Mouse (Mus musculus) heart, embryonic 12.5 days (tissue): ENCODE data around the gene Chmp5. TPM values are rescaled to one million over a fixed set of nuclear protein-coding genes. Genes with fewer than 3 reads are reported as not detected.

Experiments used
- ATAC-seq: fragments of 200-750 bp; cut with Nextera tagmentation; 2 replicates; pipeline ENCODE4 v1.8.0; 2017; ENCODE audit warnings: moderate TSS enrichment, moderate library complexity; ENCODE audit not compliant: insufficient number of reproducible peaks, low FRiP score
- H3K27ac ChIP-seq: fragments of 300-500 bp; sonication (generic); 2 replicates; pipeline ENCODE4 v1.5.1; 2016; ENCODE audit warnings: mild to moderate bottlenecking, moderate library complexity; ENCODE audit not compliant: poor library complexity, severe bottlenecking
- H3K27me3 ChIP-seq: fragments of 300-500 bp; sonication (generic); replicated peaks from 2 replicates; pipeline ENCODE4 v1.6.1; 2016; ENCODE audit warnings: mild to moderate bottlenecking, moderate library complexity
- H3K36me3 ChIP-seq: fragments of 300-500 bp; sonication (generic); 2 replicates; pipeline ENCODE4 v1.6.1; 2016; ENCODE audit warnings: mild to moderate bottlenecking, moderate library complexity
- H3K4me1 ChIP-seq: fragments of 300-500 bp; sonication (generic); replicated peaks from 2 replicates; pipeline ENCODE4 v1.6.1; 2016; ENCODE audit warnings: mild to moderate bottlenecking
- H3K4me2 ChIP-seq: fragments of 300-500 bp; sonication (generic); 2 replicates; pipeline ENCODE4 v1.6.1; 2016; ENCODE audit warnings: mild to moderate bottlenecking, moderate library complexity
- H3K4me3 ChIP-seq: fragments of 300-500 bp; sonication (generic); 2 replicates; pipeline ENCODE4 v1.5.1; 2016; ENCODE audit warnings: mild to moderate bottlenecking
- H3K9ac ChIP-seq: fragments of 300-500 bp; sonication (generic); 2 replicates; pipeline ENCODE4 v1.6.1; 2016; ENCODE audit warnings: mild to moderate bottlenecking, moderate library complexity
- H3K9me3 ChIP-seq: fragments of 300-500 bp; sonication (generic); replicated peaks from 2 replicates; pipeline ENCODE4 v1.6.1; 2016; ENCODE audit warnings: mild to moderate bottlenecking, moderate library complexity
- WGBS: fragments of 180-500 bp; shearing (Covaris S2); methylation state at CpG from one replicate; pipeline ENCODE4 v1.1.7; 2016; 5-methylcytosine and 5-hydroxymethylcytosine counted together
- polyA plus RNA-seq: library from polyadenylated mRNA; unstranded; fragments of >200 nt; fragmentation: Nextera tagmentation; extraction: Ambion mirVana; gene quantifications from 2 replicates; pipeline ENCODE4 v1.2.1, GENCODE M21; 2016

Gene Chmp5
- polyA plus RNA-seq = 76.2 and 79.4 TPM in 2 replicates

GRCm38 (mm10) chr4:40948160-40948708 is at the start of gene Chmp5, which contains the start of gene Bag1:
TSS of gene Chmp5 (plus strand) at chr4:40948407.
TSS of gene Bag1 (minus strand) at chr4:40948294.
- H3K4me2 ChIP-seq = peak within 1 kb of the TSS; percentile 92
- no peaks in the 10 kb centered on the region for H3K9me3 ChIP-seq
- peaks cover 20% of the 10 kb centered on the region for H3K4me1 ChIP-seq
- H3K27ac ChIP-seq = peak within 1 kb of the TSS; percentile 87
- H3K4me3 ChIP-seq = peak within 1 kb of the TSS; percentile 82
- H3K9ac ChIP-seq = peak within 1 kb of the TSS; percentile 93
- peak; percentile 100 for ATAC-seq
- WGBS = under 1% methylated on average over 50 of the region's 50 CpGs
- peaks cover 49% of the 10 kb centered on the region for H3K36me3 ChIP-seq
- no peaks in the 10 kb centered on the region for H3K27me3 ChIP-seq

- no peak overlapping the region for H3K4me2 ChIP-seq
- H3K9me3 ChIP-seq = 0 out of 2 replicates have a peak, but pooled peaks cover 11% of the 10 kb centered on the region
- H3K4me3 ChIP-seq = no peak overlapping the region
- no peak for ATAC-seq
- H3K27me3 ChIP-seq = no peaks in the 10 kb centered on the region
- 67% methylated on average over 6 of the region's 6 CpGs for WGBS
- H3K9ac ChIP-seq = no peak overlapping the region
- no peak overlapping the region for H3K27ac ChIP-seq
- H3K4me1 ChIP-seq = peaks cover 6% of the 10 kb centered on the region; the same call in 1 of the 2 replicates
- H3K36me3 ChIP-seq = no peaks in the 10 kb centered on the region
Measured at GRCm38 (mm10) chr4:40898476-40899044, 49.6 kb upstream of the Chmp5 start.

- H3K27me3 ChIP-seq = no peaks in the 10 kb centered on the region
- no peak overlapping the region for H3K4me2 ChIP-seq
- no peaks in the 10 kb centered on the region for H3K36me3 ChIP-seq
- 0 out of 2 replicates have a peak, but pooled peaks cover 11% of the 10 kb centered on the region for H3K9me3 ChIP-seq
- H3K4me1 ChIP-seq = peaks cover 6% of the 10 kb centered on the region; the same call in 1 of the 2 replicates
- no peak overlapping the region for H3K9ac ChIP-seq
- 68% methylated on average over 2 of the region's 2 CpGs for WGBS
- no peak overlapping the region for H3K27ac ChIP-seq
- no peak overlapping the region for H3K4me3 ChIP-seq
- ATAC-seq = no peak
Measured at GRCm38 (mm10) chr4:40899264-40899663, 48.9 kb upstream of the Chmp5 start.

- H3K36me3 ChIP-seq = no peaks in the 10 kb centered on the region
- WGBS = 76% methylated on average over 3 of the region's 3 CpGs
- ATAC-seq = no peak
Measured at GRCm38 (mm10) chr4:40900071-40900470, 48.1 kb upstream of the Chmp5 start.

GRCm38 (mm10) chr4:40900612-40901011 is 47.6 kb upstream of the Chmp5 start:
- no peak overlapping the region for H3K9ac ChIP-seq
- H3K27me3 ChIP-seq = no peaks in the 10 kb centered on the region
- no peaks in the 10 kb centered on the region for H3K36me3 ChIP-seq
- WGBS = 71% methylated on average over 4 of the region's 4 CpGs
- H3K4me3 ChIP-seq = no peak overlapping the region
- ATAC-seq = no peak
- peaks cover 6% of the 10 kb centered on the region; the same call in 1 of the 2 replicates for H3K4me1 ChIP-seq
- no peak overlapping the region for H3K4me2 ChIP-seq
- H3K9me3 ChIP-seq = 0 out of 2 replicates have a peak, but pooled peaks cover 8% of the 10 kb centered on the region
- no peak overlapping the region for H3K27ac ChIP-seq

More at GRCm38 (mm10) chr4:40900071-40900470, 48.1 kb upstream of the Chmp5 start:
- Histone ChIP-seq H3K27me3 (no peaks in the 10 kb centered on the region), H3K4me2 (no peak overlapping the region), H3K4me1 (peaks cover 6% of the 10 kb centered on the region; the same call in 1 of the 2 replicates), H3K4me3 (no peak overlapping the region), H3K27ac (no peak overlapping the region), H3K9ac (no peak overlapping the region), H3K9me3 (0 out of 2 replicates have a peak, but pooled peaks cover 11% of the 10 kb centered on the region)

DNA sequence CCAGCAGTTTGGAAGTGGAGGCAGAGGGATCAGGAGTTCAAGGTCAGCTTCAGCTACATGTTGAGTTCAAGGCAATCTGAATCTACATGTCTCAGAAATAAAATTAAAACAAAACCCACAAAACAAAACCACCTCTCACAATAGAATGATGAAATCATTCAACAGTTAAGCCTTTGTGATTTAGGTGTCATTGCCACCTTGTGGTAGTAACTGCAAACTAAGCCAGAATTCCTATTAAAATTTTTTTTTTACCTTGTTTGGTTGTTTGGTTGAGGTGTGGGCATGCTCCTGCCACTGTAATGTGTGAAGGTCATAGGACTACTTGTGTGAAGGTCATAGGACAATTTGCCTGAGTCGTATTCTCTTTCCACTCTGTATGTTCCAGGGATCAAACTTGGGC is 41.9 kb upstream of the Chmp5 start:
- Histone ChIP-seq H3K36me3 (no peaks in the 10 kb centered on the region), H3K4me1 (peaks cover 7% of the 10 kb centered on the region; the same call in 1 of the 2 replicates), H3K4me3 (no peak overlapping the region), H3K27ac (no peak overlapping the region), H3K9me3 (no peaks in the 10 kb centered on the region), H3K4me2 (no peak overlapping the region), H3K27me3 (no peaks in the 10 kb centered on the region), H3K9ac (no peak overlapping the region)
- WGBS = 31% methylated on average over 1 of the region's 1 CpGs
- no peak for ATAC-seq

GRCm38 (mm10) chr4:40908261-40908969 is 39.8 kb upstream of the Chmp5 start:
- Histone ChIP-seq H3K9me3 (no peaks in the 10 kb centered on the region), H3K9ac (no peak overlapping the region), H3K4me2 (peak overlapping the region; percentile 34), H3K4me3 (no peak overlapping the region), H3K27ac (no peak overlapping the region), H3K27me3 (no peaks in the 10 kb centered on the region), H3K4me1 (peaks cover 7% of the 10 kb centered on the region; the same call in 1 of the 2 replicates), H3K36me3 (no peaks in the 10 kb centered on the region)
- no peak for ATAC-seq
- WGBS = 47% methylated on average over 20 of the region's 20 CpGs

DNA sequence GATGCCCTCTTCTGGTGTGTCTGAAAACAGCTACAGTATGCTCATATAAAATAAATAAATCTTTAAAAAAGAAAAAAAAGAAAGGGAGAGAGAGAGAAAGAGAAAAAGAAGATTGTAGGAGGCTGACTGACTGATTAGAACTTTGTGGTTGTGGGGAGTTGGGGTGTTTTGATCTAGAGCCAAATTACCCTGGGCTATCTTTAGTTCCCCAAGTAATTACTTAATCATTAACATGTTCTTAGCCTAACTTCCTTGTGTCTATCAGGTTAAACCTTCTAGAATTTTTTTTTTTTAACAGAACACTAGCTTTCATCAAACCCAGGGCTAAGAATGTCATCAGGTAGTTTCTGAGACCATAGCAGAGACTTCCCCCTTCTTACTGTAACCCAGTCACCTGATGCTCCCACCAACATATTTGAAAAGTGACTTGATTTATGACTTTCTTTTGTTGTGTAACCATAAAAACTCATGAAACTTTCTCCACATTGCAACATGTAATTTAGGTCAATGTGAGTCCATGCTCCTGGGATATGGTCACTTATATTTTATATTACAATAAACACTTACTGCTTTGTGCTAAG is 33.8 kb upstream of the Chmp5 start:
- no peak overlapping the region for H3K4me2 ChIP-seq
- no peaks in the 10 kb centered on the region for H3K27me3 ChIP-seq
- peaks cover 1% of the 10 kb centered on the region; the same call in 1 of the 2 replicates for H3K4me1 ChIP-seq
- no peak for ATAC-seq
- H3K4me3 ChIP-seq = no peak overlapping the region
- H3K9me3 ChIP-seq = no peaks in the 10 kb centered on the region
- no peak overlapping the region for H3K9ac ChIP-seq
- no peaks in the 10 kb centered on the region for H3K36me3 ChIP-seq
- no peak overlapping the region for H3K27ac ChIP-seq

DNA sequence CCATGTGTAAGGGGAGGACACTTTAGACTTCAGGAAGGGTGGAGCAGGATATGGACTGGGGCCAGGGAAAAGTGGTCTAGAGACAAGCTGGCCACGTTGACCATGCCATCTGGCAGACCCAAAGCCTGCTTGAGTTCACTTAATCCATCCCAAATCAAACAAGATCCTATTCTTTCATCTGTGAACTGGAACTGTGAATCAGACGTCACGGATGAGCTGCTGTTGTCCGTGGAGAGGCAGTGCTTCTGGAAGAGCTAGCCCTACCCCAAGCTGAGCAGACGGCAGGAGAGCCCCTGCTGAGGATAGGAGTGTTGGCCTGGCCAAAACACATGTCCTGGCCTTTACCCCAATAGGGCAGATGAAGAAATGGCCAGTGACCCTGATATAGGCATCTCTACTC is 32.3 kb upstream of the Chmp5 start:
- Histone ChIP-seq H3K9ac (no peak overlapping the region), H3K27me3 (no peaks in the 10 kb centered on the region), H3K27ac (no peak overlapping the region), H3K36me3 (no peaks in the 10 kb centered on the region), H3K4me1 (peaks cover 14% of the 10 kb centered on the region), H3K9me3 (no peaks in the 10 kb centered on the region), H3K4me3 (no peak overlapping the region), H3K4me2 (no peak overlapping the region)
- WGBS = 74% methylated on average over 5 of the region's 5 CpGs
- ATAC-seq = no peak

DNA sequence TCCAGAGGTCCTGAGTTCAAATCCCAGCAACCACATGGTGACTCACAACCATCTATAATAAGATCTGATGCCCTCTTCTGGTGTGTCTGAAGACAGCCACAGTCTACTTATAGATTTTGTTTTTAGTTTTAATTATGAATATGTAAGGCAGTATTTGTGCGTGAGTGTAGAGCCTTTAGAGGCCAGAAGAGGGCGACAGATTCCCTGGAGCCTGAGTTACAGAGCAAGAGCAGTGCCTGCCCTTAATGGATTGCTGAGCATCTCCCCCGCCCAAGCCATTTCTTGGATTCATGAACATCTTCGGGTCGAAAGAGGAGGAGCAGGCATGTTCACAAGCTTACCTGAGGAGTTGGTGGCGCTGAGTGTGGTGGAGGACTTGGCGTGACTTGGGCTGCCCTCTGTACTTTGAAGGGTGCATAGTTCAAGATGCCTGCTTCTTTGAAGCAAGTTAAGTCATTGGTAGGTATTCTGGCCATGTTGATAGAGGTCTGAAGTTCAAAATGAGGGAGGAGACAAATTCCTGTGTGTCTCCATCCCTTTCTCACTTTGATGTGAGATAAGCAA is 31.5 kb upstream of the Chmp5 start:
- H3K27ac ChIP-seq = no peak overlapping the region
- ATAC-seq = no peak
- no peak overlapping the region for H3K4me2 ChIP-seq
- H3K4me1 ChIP-seq = peaks cover 14% of the 10 kb centered on the region
- WGBS = 85% methylated on average over 7 of the region's 7 CpGs
- H3K9ac ChIP-seq = no peak overlapping the region
- no peaks in the 10 kb centered on the region for H3K9me3 ChIP-seq
- no peaks in the 10 kb centered on the region for H3K36me3 ChIP-seq
- no peak overlapping the region for H3K4me3 ChIP-seq
- H3K27me3 ChIP-seq = no peaks in the 10 kb centered on the region

- Histone ChIP-seq H3K4me3 (no peak within 1 kb of the TSS), H3K4me1 (peaks cover 14% of the 10 kb centered on the region), H3K27ac (peak within 1 kb of the TSS; percentile 47), H3K27me3 (no peaks in the 10 kb centered on the region), H3K4me2 (no peak within 1 kb of the TSS), H3K9me3 (no peaks in the 10 kb centered on the region), H3K36me3 (no peaks in the 10 kb centered on the region), H3K9ac (no peak within 1 kb of the TSS)
- 11% methylated on average over 3 of the region's 3 CpGs for WGBS
- peak; percentile 59 for ATAC-seq
Measured at GRCm38 (mm10) chr4:40919785-40920184, 28.4 kb upstream of the Chmp5 start, which contains the start of gene Spink4. TSS of gene Spink4 (plus strand) at chr4:40920052.
